ENCODE assay signal across 9 mouse cellular contexts in genomic region chr7:37439117-37439844, GRCm38 (mm10).
DNase-seq lines count a peak whose midpoint lies in the region; ATAC-seq and TF ChIP-seq lines count a peak whose summit lies in the region.
"Had no signal": no experiment of that assay in that cellular context is flagged by ENCODE, and none has a peak within 500 bp of the region (broad histone marks: within the 10 kb centered on the region; RNA-seq: fewer than 3 reads in every experiment).

No protein-coding gene starts in this region.

- 69% methylated on average over 16 of the region's 16 CpGs for WGBS in thymus, adult 2 months
- 59% methylated on average over 16 of the region's 16 CpGs for WGBS in forebrain, embryonic 15.5 days
- 76% methylated on average over 16 of the region's 16 CpGs for WGBS in intestine, postnatal 0 days

- peaks cover 14% of the 10 kb centered on the region for H3K4me1 ChIP-seq in thymus, adult 2 months (replicated peaks; ENCODE audit: control insufficient read depth, insufficient read depth, low read length)
- H3K4me1 ChIP-seq in forebrain, embryonic 15.5 days, result no peaks in the 10 kb centered on the region
- no peaks in the 10 kb centered on the region for H3K4me1 ChIP-seq in intestine, postnatal 0 days (replicated peaks; ENCODE audit: control insufficient read depth, insufficient read depth, low read length)

- no peak for TF ChIP-seq POLR2A in thymus, adult 2 months (IDR thresholded peaks at IDR 0.05; ENCODE audit: control insufficient read depth, extremely low read depth, insufficient read depth, low read length, poor library complexity)

- no peaks in the 10 kb centered on the region for H3K36me3 ChIP-seq in thymus, adult 2 months (ENCODE audit: control insufficient read depth, insufficient read depth, low read length)
- H3K36me3 ChIP-seq in forebrain, embryonic 15.5 days, result no peaks in the 10 kb centered on the region
- H3K36me3 ChIP-seq in intestine, postnatal 0 days (ENCODE audit: control insufficient read depth, insufficient read depth), result no peaks in the 10 kb centered on the region

- TF ChIP-seq CTCF in thymus, adult 2 months (IDR thresholded peaks at IDR 0.05; ENCODE audit: borderline replicate concordance, control insufficient read depth, extremely low read depth, insufficient read depth, low read length, poor library complexity), result no peak
- TF ChIP-seq CTCF in intestine, postnatal 0 days (IDR thresholded peaks at IDR 0.05; ENCODE audit: low read depth), result no peak

- H3K27me3 ChIP-seq in thymus, adult 2 months (ENCODE audit: control insufficient read depth, insufficient read depth, low read length), result no peaks in the 10 kb centered on the region
- no peaks in the 10 kb centered on the region for H3K27me3 ChIP-seq in forebrain, embryonic 15.5 days
- no peaks in the 10 kb centered on the region for H3K27me3 ChIP-seq in intestine, postnatal 0 days (replicated peaks; ENCODE audit: control insufficient read depth, insufficient read depth, low read length)

- no peak overlapping the region for H3K9ac ChIP-seq in forebrain, embryonic 15.5 days (replicated peaks)
- no peak overlapping the region for H3K9ac ChIP-seq in intestine, postnatal 0 days (ENCODE audit: low read depth, low read length)

- no peak overlapping the region for H3K4me2 ChIP-seq in forebrain, embryonic 15.5 days (replicated peaks)
- no peak overlapping the region for H3K4me2 ChIP-seq in intestine, postnatal 0 days (replicated peaks; ENCODE audit: low read depth)

- no peaks in the 10 kb centered on the region for H3K9me3 ChIP-seq in forebrain, embryonic 15.5 days
- H3K9me3 ChIP-seq in intestine, postnatal 0 days (ENCODE audit: control insufficient read depth), result no peaks in the 10 kb centered on the region

- peak; percentile 61; the same call in 1 of the 2 replicates for ATAC-seq in forebrain, embryonic 15.5 days (replicated peaks)
- ATAC-seq in megakaryocyte progenitor cell, adult 5-6 weeks (replicated peaks; ENCODE audit: poor library complexity), result peak; percentile 72
- ATAC-seq in intestine, postnatal 0 days, result no peak
- no peak for ATAC-seq in erythroid progenitor cell, adult 5-6 weeks (replicated peaks; ENCODE audit: low FRiP score, poor library complexity, severe bottlenecking)

- H3K4me3 ChIP-seq in thymus, adult 2 months (ENCODE audit: control insufficient read depth, insufficient read depth, low read length), result no peak overlapping the region
- H3K4me3 ChIP-seq in forebrain, embryonic 15.5 days, result no peak overlapping the region
- H3K4me3 ChIP-seq in intestine, postnatal 0 days (ENCODE audit: low read depth, low read length), result no peak overlapping the region

- no peak overlapping the region for H3K27ac ChIP-seq in thymus, adult 2 months (ENCODE audit: control insufficient read depth, insufficient read depth, low read length)
- no peak overlapping the region for H3K27ac ChIP-seq in forebrain, embryonic 15.5 days (replicated peaks)
- no peak overlapping the region for H3K27ac ChIP-seq in intestine, postnatal 0 days (ENCODE audit: low read depth, low read length)

- DNase-seq in thymus, postnatal 4 days, result peak; percentile 29
- DNase-seq in thymus, adult 2 months, result no peak
- DNase-seq in skeletal muscle tissue, adult 2 months (ENCODE audit: low read depth, low spot score), result peak; percentile 9
- DNase-seq in urinary bladder, postnatal 10 days (ENCODE audit: low spot score), result no peak
- DNase-seq: heart, postnatal 4 days had no signal

Comparison
In these comparisons a context has a peak if more than half of its experiments do, and no peak if none do; other contexts are left out.
1. DNase-seq: peak in thymus, postnatal 4 days (single experiment) and skeletal muscle tissue, adult 2 months (single experiment); none in thymus, adult 2 months (single experiment) and urinary bladder, postnatal 10 days (single experiment).
2. ATAC-seq: peak in forebrain, embryonic 15.5 days (single experiment) and megakaryocyte progenitor cell, adult 5-6 weeks (single experiment); none in intestine, postnatal 0 days (single experiment) and erythroid progenitor cell, adult 5-6 weeks (single experiment).